ENCODE assay signal across 25 mouse cellular contexts in genomic region chr2:115937896-115938295, GRCm38 (mm10).
DNase-seq lines count a peak whose midpoint lies in the region; ATAC-seq lines count a peak whose summit lies in the region.
"Had no signal": no experiment of that assay in that cellular context is flagged by ENCODE, and none has a peak within 500 bp of the region (broad histone marks: within the 10 kb centered on the region; RNA-seq: fewer than 3 reads in every experiment).

No protein-coding gene starts in this region.

- H3K27me3 ChIP-seq in forebrain, embryonic 15.5 days, result no peaks in the 10 kb centered on the region
- no peaks in the 10 kb centered on the region for H3K27me3 ChIP-seq in forebrain, embryonic 10.5 days (ENCODE audit: poor library complexity, severe bottlenecking)
- no peaks in the 10 kb centered on the region for H3K27me3 ChIP-seq in heart, embryonic 11.5 days (ENCODE audit: control insufficient read depth, insufficient read depth, low read length)
- H3K27me3 ChIP-seq: embryonic facial prominence, embryonic 12.5 days; limb, embryonic 12.5 days; liver, embryonic 15.5 days; midbrain, embryonic 15.5 days had no signal

- H3K9ac ChIP-seq in forebrain, embryonic 15.5 days (replicated peaks), result no peak overlapping the region
- no peak overlapping the region for H3K9ac ChIP-seq in heart, embryonic 11.5 days (ENCODE audit: low read depth, low read length)
- H3K9ac ChIP-seq: embryonic facial prominence, embryonic 12.5 days; limb, embryonic 12.5 days; liver, embryonic 15.5 days; lung, embryonic 14.5 days; midbrain, embryonic 15.5 days had no signal

- H3K4me3 ChIP-seq in forebrain, embryonic 15.5 days, result no peak overlapping the region
- no peak overlapping the region for H3K4me3 ChIP-seq in forebrain, embryonic 10.5 days
- no peak overlapping the region for H3K4me3 ChIP-seq in heart, embryonic 11.5 days (ENCODE audit: low read depth, low read length)
- H3K4me3 ChIP-seq: embryonic facial prominence, embryonic 12.5 days; limb, embryonic 12.5 days; liver, embryonic 15.5 days; midbrain, embryonic 15.5 days had no signal

- intact Hi-C loops in left cerebral cortex, postnatal 4 days (cut with DNase I), result no loop called here
- intact Hi-C loops in left cerebral cortex, postnatal 10 days (cut with DNase I), result no loop called here

- 24% methylated on average over 1 of the region's 1 CpGs for WGBS in forebrain, embryonic 15.5 days
- 89% methylated on average over 1 of the region's 1 CpGs for WGBS in forebrain, embryonic 10.5 days
- WGBS in heart, embryonic 11.5 days (ENCODE audit: insufficient replicate concordance), result 83% methylated on average over 1 of the region's 1 CpGs

- no peaks in the 10 kb centered on the region; the same call in 1 of the 2 replicates for H3K36me3 ChIP-seq in forebrain, embryonic 15.5 days
- 0 out of 2 replicates have a peak, but pooled peaks cover 8% of the 10 kb centered on the region for H3K36me3 ChIP-seq in forebrain, embryonic 10.5 days (replicated peaks)
- 0 out of 2 replicates have a peak, but pooled peaks cover 4% of the 10 kb centered on the region for H3K36me3 ChIP-seq in heart, embryonic 11.5 days (ENCODE audit: control insufficient read depth, insufficient read depth, low read length)
- H3K36me3 ChIP-seq: limb, embryonic 12.5 days; liver, embryonic 15.5 days; midbrain, embryonic 15.5 days had no signal

- H3K4me1 ChIP-seq in forebrain, embryonic 15.5 days, result peaks cover 32% of the 10 kb centered on the region
- no peaks in the 10 kb centered on the region for H3K4me1 ChIP-seq in forebrain, embryonic 10.5 days
- H3K4me1 ChIP-seq in heart, embryonic 11.5 days (ENCODE audit: control insufficient read depth, insufficient read depth, low read length), result peaks cover 12% of the 10 kb centered on the region
- H3K4me1 ChIP-seq: embryonic facial prominence, embryonic 12.5 days; limb, embryonic 12.5 days; liver, embryonic 15.5 days; midbrain, embryonic 15.5 days had no signal

- ATAC-seq in forebrain, embryonic 15.5 days (replicated peaks), result no peak
- no peak for ATAC-seq in heart, embryonic 11.5 days (replicated peaks; ENCODE audit: insufficient number of reproducible peaks, low FRiP score, low TSS enrichment)
- ATAC-seq: CD4-positive, CD25-positive, alpha-beta regulatory T cell, adult 4 months; intestine, postnatal 0 days; midbrain, embryonic 15.5 days had no signal

- peak overlapping the region; percentile 40; the same call in 1 of the 2 replicates for H3K27ac ChIP-seq in forebrain, embryonic 15.5 days (replicated peaks)
- no peak overlapping the region for H3K27ac ChIP-seq in forebrain, embryonic 10.5 days
- H3K27ac ChIP-seq in heart, embryonic 11.5 days (ENCODE audit: low read depth, low read length), result no peak overlapping the region
- H3K27ac ChIP-seq: embryonic facial prominence, embryonic 12.5 days; limb, embryonic 12.5 days; liver, embryonic 15.5 days; midbrain, embryonic 15.5 days had no signal

- no peaks in the 10 kb centered on the region for H3K9me3 ChIP-seq in forebrain, embryonic 15.5 days
- H3K9me3 ChIP-seq in forebrain, embryonic 10.5 days, result no peaks in the 10 kb centered on the region
- H3K9me3 ChIP-seq in heart, embryonic 11.5 days (replicated peaks; ENCODE audit: control insufficient read depth, low read length), result no peaks in the 10 kb centered on the region
- H3K9me3 ChIP-seq: embryonic facial prominence, embryonic 12.5 days; limb, embryonic 12.5 days; liver, embryonic 15.5 days; midbrain, embryonic 15.5 days had no signal

- no peak for DNase-seq in forebrain, embryonic 10.5 days (ENCODE audit: extremely low spot score, low spot score)
- DNase-seq in heart, adult 11 months, result peak; percentile 87
- peak; percentile 19 for DNase-seq in left cerebral cortex, postnatal 4 days
- DNase-seq in left cerebral cortex, postnatal 10 days (ENCODE audit: extremely low spot score in 1 of 2, low spot score in 2 of 2), result no peak
- no peak for DNase-seq in kidney, postnatal 36 days
- DNase-seq: adrenal gland, adult 2 months; adrenal gland, postnatal 36 days; cerebellum, adult 8-10 months; cerebellum, postnatal 36 days; embryo, embryonic 11 days; heart, postnatal 4 days; kidney, postnatal 10 days; layer of hippocampus, adult 9-11 months; lung, postnatal 14 days; right cerebral cortex, postnatal 25 days; thymus, postnatal 14 days had no signal

- H3K4me2 ChIP-seq in forebrain, embryonic 15.5 days (replicated peaks), result no peak overlapping the region
- H3K4me2 ChIP-seq in heart, embryonic 11.5 days, result no peak overlapping the region
- H3K4me2 ChIP-seq: embryonic facial prominence, embryonic 12.5 days; limb, embryonic 12.5 days; liver, embryonic 15.5 days; lung, embryonic 14.5 days; midbrain, embryonic 15.5 days had no signal

Comparison
In these comparisons a context has a peak if more than half of its experiments do, and no peak if none do; other contexts are left out.
1. DNase-seq: peak in heart, adult 11 months (single experiment) and left cerebral cortex, postnatal 4 days (single experiment); none in forebrain, embryonic 10.5 days (single experiment), left cerebral cortex, postnatal 10 days (0 of 2) and kidney, postnatal 36 days (0 of 2).